Mouse (Mus musculus): ENCODE results near the gene Pm20d2. TPM values are rescaled to one million over a fixed set of nuclear protein-coding genes. Genes with fewer than 3 reads are reported as not detected.

Gene Pm20d2
- polyA plus RNA-seq (2011; ENCODE audit: insufficient read depth, insufficient read length, low replicate concordance, missing spikeins), result 1.2 and 2.8 TPM in 2 replicates

DNA sequence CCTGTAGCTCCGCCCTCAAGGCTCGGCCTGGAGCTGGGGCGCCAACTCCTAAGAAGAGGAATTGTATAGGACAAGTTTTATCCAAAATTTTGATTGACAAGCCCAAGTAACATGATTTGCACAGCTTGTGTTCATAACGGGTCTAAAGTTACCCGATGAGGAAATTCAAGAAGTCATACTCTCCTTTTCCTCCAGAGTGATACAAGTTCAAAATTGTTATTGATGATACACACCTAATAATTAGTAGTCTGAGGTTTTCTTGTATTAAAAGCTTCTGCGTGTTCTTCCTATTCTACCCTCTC is at the start of gene Pm20d2:
TSS of gene Pm20d2 (minus strand) at position 3 of the 302 bp plus-strand sequence.
- TF ChIP-seq CTCF (IDR thresholded peaks at IDR 0.05; ENCODE audit: control insufficient read depth, insufficient read depth, low read length), result no peak
- no peak for TF ChIP-seq POLR2A (IDR thresholded peaks at IDR 0.05; ENCODE audit: borderline replicate concordance, control insufficient read depth, low read depth, low read length)
- Histone ChIP-seq H3K4me1 (ENCODE audit: control insufficient read depth, insufficient read depth, low read length) (no peaks in the 10 kb centered on the region), H3K27ac (ENCODE audit: control insufficient read depth, insufficient read depth, low read depth, low read length, poor library complexity) (peak within 1 kb of the TSS; percentile 21; the same call in 1 of the 2 replicates), H3K4me3 (replicated peaks; ENCODE audit: control insufficient read depth, low read depth, low read length) (peak within 1 kb of the TSS; percentile 7)
- WGBS, result 15% methylated on average over 6 of the region's 6 CpGs

DNA sequence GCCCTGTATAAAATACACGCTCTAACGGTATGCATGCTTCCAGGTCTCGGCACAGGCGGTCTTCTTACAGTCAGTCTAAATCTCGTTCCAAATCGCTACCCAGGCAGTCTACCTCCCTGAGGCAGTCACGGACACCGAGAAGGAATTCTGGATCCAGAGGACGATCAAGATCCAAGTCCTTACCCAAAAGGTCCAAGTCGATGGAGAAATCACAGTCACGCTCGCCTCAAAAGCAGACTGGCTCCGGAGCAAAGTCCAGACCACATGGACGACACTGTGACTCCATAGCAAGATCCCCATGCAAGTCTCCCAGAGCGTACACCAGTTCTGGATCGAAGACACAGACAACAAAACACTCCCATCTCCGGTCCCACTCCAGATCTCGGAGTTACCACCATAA is 41.3 kb upstream of the Pm20d2 start:
- 86% methylated on average over 18 of the region's 18 CpGs for WGBS
- H3K27ac ChIP-seq (ENCODE audit: control insufficient read depth, insufficient read depth, low read depth, low read length, poor library complexity), result no peak overlapping the region

DNA sequence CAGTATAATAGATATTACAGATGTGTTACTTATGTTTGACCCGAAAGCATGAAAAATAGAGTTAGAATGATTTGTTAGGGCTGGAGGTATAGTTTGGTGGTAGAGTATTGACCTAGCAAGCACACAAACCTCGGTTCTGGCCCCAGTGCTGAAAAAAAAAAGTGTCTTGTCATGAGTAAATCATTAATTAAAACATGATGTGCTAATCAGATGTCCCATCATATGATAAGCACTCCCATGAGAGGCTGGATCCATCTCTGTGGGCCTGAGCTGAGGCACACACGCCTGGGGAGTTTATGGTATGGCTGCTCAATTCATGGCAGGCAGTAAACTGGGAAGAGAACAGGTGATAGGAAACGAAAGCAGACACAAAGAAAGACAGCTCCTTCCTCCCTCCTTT is 40.1 kb upstream of the Pm20d2 start:
- no peak overlapping the region for H3K4me3 ChIP-seq (replicated peaks; ENCODE audit: control insufficient read depth, low read depth, low read length)
- no peak for TF ChIP-seq POLR2A (IDR thresholded peaks at IDR 0.05; ENCODE audit: borderline replicate concordance, control insufficient read depth, low read depth, low read length)
- TF ChIP-seq CTCF (IDR thresholded peaks at IDR 0.05; ENCODE audit: control insufficient read depth, insufficient read depth, low read length), result no peak
- H3K27ac ChIP-seq (ENCODE audit: control insufficient read depth, insufficient read depth, low read depth, low read length, poor library complexity), result no peak overlapping the region
- WGBS, result 69% methylated on average over 4 of the region's 4 CpGs
- H3K4me1 ChIP-seq (ENCODE audit: control insufficient read depth, insufficient read depth, low read length), result no peaks in the 10 kb centered on the region

More for the DNA sequence above, 41.3 kb upstream of the Pm20d2 start:
- Histone ChIP-seq H3K4me3 (replicated peaks; ENCODE audit: control insufficient read depth, low read depth, low read length) (no peak overlapping the region), H3K4me1 (ENCODE audit: control insufficient read depth, insufficient read depth, low read length) (no peaks in the 10 kb centered on the region)
- no peak for TF ChIP-seq POLR2A (IDR thresholded peaks at IDR 0.05; ENCODE audit: borderline replicate concordance, control insufficient read depth, low read depth, low read length)
- no peak for TF ChIP-seq CTCF (IDR thresholded peaks at IDR 0.05; ENCODE audit: control insufficient read depth, insufficient read depth, low read length)

DNA sequence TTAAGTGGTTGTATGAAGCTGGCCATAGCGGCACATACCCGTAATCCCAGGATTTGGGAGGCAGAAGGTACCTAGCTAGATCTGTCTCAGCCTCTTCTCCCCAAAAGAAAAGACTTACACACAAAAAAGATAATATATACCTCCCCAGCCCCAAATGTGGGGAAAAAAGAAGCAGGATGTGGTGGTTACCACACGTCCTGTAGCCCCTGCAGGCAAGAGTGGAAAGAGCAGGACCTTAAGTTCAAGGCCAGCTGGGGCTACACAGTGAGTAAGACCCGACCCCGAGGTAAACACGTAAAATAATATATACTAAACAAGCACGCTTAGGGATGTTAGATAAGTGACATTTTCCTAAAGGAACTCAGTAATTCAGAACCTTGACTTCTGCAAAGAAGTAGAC is 37.6 kb upstream of the Pm20d2 start:
- WGBS, result 60% methylated on average over 7 of the region's 7 CpGs
- no peaks in the 10 kb centered on the region for H3K4me1 ChIP-seq (ENCODE audit: control insufficient read depth, insufficient read depth, low read length)
- TF ChIP-seq POLR2A (IDR thresholded peaks at IDR 0.05; ENCODE audit: borderline replicate concordance, control insufficient read depth, low read depth, low read length), result no peak
- no peak for TF ChIP-seq CTCF (IDR thresholded peaks at IDR 0.05; ENCODE audit: control insufficient read depth, insufficient read depth, low read length)
- no peak overlapping the region for H3K27ac ChIP-seq (ENCODE audit: control insufficient read depth, insufficient read depth, low read depth, low read length, poor library complexity)
- H3K4me3 ChIP-seq (replicated peaks; ENCODE audit: control insufficient read depth, low read depth, low read length), result no peak overlapping the region

DNA sequence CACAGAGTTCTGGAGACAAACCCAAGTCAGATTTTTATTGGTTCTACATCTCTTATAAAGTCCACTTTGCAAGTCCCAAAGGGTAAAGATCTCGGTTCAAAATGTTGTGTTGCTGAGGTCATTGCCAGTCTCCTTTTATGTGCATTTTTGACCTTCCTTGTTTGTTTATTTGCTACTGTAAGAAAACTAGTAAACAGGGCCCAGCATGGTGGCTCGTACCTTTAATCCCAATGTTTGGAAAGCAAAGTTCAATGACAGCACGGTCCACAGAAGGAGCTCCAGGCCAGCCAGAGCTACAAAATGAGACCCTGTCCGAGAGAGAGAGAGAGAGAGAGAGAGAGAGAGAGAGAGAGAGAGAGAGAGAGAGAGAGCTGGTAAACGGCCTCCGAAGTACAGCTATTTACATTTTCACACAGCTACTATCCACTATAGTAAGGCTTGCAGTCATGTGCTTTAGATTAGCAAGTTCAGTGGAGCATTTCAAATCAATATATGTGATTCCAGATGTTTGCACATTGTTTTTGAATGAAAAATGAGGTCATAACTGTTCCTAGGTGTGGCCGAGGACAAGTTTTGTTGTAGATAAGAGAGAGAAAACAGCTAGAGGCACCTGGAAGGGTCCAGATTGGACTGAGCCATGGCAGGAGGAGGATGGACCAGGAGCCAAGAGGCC is 34.6 kb upstream of the Pm20d2 start:
- H3K4me1 ChIP-seq (ENCODE audit: control insufficient read depth, insufficient read depth, low read length), result no peaks in the 10 kb centered on the region
- no peak overlapping the region for H3K4me3 ChIP-seq (replicated peaks; ENCODE audit: control insufficient read depth, low read depth, low read length)
- WGBS, result 66% methylated on average over 7 of the region's 7 CpGs
- TF ChIP-seq CTCF (IDR thresholded peaks at IDR 0.05; ENCODE audit: control insufficient read depth, insufficient read depth, low read length), result no peak
- no peak for TF ChIP-seq POLR2A (IDR thresholded peaks at IDR 0.05; ENCODE audit: borderline replicate concordance, control insufficient read depth, low read depth, low read length)
- H3K27ac ChIP-seq (ENCODE audit: control insufficient read depth, insufficient read depth, low read depth, low read length, poor library complexity), result no peak overlapping the region

DNA sequence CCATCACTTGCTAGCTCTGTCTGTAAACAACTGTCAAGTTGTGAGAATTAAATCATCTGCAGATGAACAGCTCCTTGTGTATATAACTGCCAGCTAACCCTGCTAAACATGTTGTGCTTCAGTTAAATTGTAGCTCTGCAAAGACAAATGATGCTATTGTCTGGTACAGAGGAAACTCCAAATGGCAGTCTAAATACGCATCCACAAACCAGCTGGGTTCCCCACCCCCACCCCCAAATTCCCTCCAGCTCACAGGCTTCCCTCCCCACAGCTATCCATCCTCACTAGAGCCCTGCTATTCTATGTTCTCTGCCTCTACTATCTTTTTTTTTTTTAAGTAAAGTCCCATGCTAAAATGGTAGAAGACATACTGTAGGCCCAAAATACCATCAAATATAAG is 32.3 kb upstream of the Pm20d2 start:
- no peak for TF ChIP-seq CTCF (IDR thresholded peaks at IDR 0.05; ENCODE audit: control insufficient read depth, insufficient read depth, low read length)
- no peak for TF ChIP-seq POLR2A (IDR thresholded peaks at IDR 0.05; ENCODE audit: borderline replicate concordance, control insufficient read depth, low read depth, low read length)
- H3K4me1 ChIP-seq (ENCODE audit: control insufficient read depth, insufficient read depth, low read length), result no peaks in the 10 kb centered on the region
- H3K27ac ChIP-seq (ENCODE audit: control insufficient read depth, insufficient read depth, low read depth, low read length, poor library complexity), result no peak overlapping the region
- 67% methylated on average over 1 of the region's 1 CpGs for WGBS
- H3K4me3 ChIP-seq (replicated peaks; ENCODE audit: control insufficient read depth, low read depth, low read length), result no peak overlapping the region

DNA sequence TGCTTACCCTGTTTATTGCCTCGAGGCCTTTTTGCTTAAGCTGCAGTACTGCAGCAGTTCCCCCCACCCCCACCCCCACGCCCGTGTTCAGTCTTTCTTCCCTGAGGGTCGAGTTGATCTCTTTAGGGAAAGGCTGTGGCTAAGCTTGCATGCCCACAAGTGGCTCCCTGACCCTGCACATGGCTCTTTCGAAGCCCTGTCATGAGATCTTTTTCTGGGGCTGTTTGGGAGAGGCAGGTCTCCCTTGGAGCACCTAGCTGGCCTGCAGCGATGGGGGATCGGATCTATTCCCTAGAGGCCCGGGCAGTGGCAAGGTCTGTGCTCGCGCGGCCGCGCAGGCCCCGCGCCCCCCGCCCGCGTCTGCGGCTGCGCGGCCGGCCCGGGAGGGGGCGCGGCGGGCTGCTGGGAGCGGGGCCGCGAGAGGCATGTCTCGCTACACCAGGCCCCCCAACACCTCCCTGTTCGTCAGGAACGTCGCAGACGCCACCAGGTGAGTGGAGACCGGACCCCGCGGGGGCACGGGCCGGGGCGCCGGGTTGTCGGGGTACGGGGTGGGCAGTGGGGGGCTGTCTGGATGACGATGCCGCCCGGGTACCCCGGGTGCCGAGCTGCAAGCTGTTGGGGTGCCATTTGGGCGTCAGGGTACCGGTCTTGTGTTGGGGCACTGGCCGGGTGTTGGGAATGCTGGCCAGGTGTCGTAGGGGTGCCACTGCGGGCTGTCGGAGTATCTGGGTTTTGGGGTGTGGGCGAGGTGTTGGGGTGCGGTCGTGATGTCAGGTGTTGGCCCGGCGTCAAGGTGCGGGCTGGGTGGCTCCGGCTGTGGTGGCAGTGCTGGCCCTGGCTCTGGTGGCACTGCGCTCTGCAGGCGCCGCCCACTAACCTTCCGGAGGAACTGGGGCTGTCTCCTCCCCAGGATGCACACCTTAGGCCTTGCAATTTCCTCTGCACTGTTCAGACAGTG is 19.6 kb upstream of the Pm20d2 start, which contains the start of gene Srsf12:
TSS of gene Srsf12 (plus strand) at position 111 of the 961 bp plus-strand sequence.
- 4% methylated on average over 65 of the region's 65 CpGs for WGBS
- H3K27ac ChIP-seq (ENCODE audit: control insufficient read depth, insufficient read depth, low read depth, low read length, poor library complexity), result no peak within 1 kb of the TSS
- no peak for TF ChIP-seq POLR2A (IDR thresholded peaks at IDR 0.05; ENCODE audit: borderline replicate concordance, control insufficient read depth, low read depth, low read length)
- no peak for TF ChIP-seq CTCF (IDR thresholded peaks at IDR 0.05; ENCODE audit: control insufficient read depth, insufficient read depth, low read length)
- H3K4me1 ChIP-seq (ENCODE audit: control insufficient read depth, insufficient read depth, low read length), result no peaks in the 10 kb centered on the region
- no peak within 1 kb of the TSS for H3K4me3 ChIP-seq (replicated peaks; ENCODE audit: control insufficient read depth, low read depth, low read length)

DNA sequence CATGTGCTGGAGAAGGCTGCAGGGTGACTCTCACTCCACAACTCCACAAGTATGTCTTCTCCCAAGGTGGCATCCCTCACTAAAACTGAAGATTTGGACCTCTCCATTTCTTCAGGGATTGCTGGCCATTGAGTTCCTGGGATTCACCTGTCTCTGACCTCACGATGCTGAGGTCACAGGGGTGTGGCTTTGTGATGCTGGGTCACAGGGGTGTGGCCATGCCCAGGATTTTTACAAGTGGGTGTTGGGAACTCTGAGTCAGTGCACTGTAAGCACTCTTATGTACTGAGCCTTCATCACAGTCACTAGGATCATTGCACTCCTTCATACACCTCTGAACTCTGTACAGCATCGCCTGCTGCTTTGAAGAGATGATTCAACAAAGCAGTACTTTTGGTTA is 18.0 kb upstream of the Pm20d2 start:
- no peak overlapping the region for H3K4me3 ChIP-seq (replicated peaks; ENCODE audit: control insufficient read depth, low read depth, low read length)
- 76% methylated on average over 2 of the region's 2 CpGs for WGBS
- TF ChIP-seq CTCF (IDR thresholded peaks at IDR 0.05; ENCODE audit: control insufficient read depth, insufficient read depth, low read length) (no peak), POLR2A (IDR thresholded peaks at IDR 0.05; ENCODE audit: borderline replicate concordance, control insufficient read depth, low read depth, low read length) (no peak)
- H3K27ac ChIP-seq (ENCODE audit: control insufficient read depth, insufficient read depth, low read depth, low read length, poor library complexity), result no peak overlapping the region
- no peaks in the 10 kb centered on the region for H3K4me1 ChIP-seq (ENCODE audit: control insufficient read depth, insufficient read depth, low read length)

Data from bone marrow, adult 2 months (tissue).